Mouse (Mus musculus): ENCODE measurements around the gene Sdk2. TPM values are rescaled to one million over a fixed set of nuclear protein-coding genes. Genes with fewer than 3 reads are reported as not detected.

The Sdk2 gene
- polyA plus RNA-seq, 1 experiment from 2014 or later: 4.3 TPM

- 73% methylated on average over 14 of the region's 14 CpGs for WGBS
- Histone ChIP-seq H3K4me3 (ENCODE audit: low read depth, low read length) (no peak overlapping the region), H3K4me2 (replicated peaks; ENCODE audit: low read depth, low read length) (no peak overlapping the region), H3K36me3 (ENCODE audit: control insufficient read depth, insufficient read depth, low read length) (no peaks in the 10 kb centered on the region), H3K9me3 (ENCODE audit: control insufficient read depth, low read depth, low read length) (no peaks in the 10 kb centered on the region), H3K9ac (replicated peaks; ENCODE audit: low read depth, low read length) (no peak overlapping the region), H3K27ac (ENCODE audit: low read length) (no peak overlapping the region), H3K4me1 (ENCODE audit: control insufficient read depth, insufficient read depth, low read length) (peaks cover 31% of the 10 kb centered on the region), H3K27me3 (ENCODE audit: control insufficient read depth, insufficient read depth, low read length) (no peaks in the 10 kb centered on the region)
- no peak for ATAC-seq (ENCODE audit: insufficient number of reproducible peaks, insufficient read depth, low FRiP score, low read depth)
These were observed 289.9 kb downstream of the Sdk2 start for GRCm38 (mm10) chr11:113776851-113777511.

GRCm38 (mm10) chr11:113774773-113775172, 292.1 kb downstream of the Sdk2 start:
- H3K9me3 ChIP-seq (ENCODE audit: control insufficient read depth, low read depth, low read length): no peaks in the 10 kb centered on the region
- no peak overlapping the region for H3K4me2 ChIP-seq (replicated peaks; ENCODE audit: low read depth, low read length)
- no peak overlapping the region for H3K9ac ChIP-seq (replicated peaks; ENCODE audit: low read depth, low read length)
- WGBS: 94% methylated on average over 3 of the region's 3 CpGs
- peaks cover 24% of the 10 kb centered on the region for H3K4me1 ChIP-seq (ENCODE audit: control insufficient read depth, insufficient read depth, low read length)
- H3K4me3 ChIP-seq (ENCODE audit: low read depth, low read length): no peak overlapping the region
- no peak overlapping the region for H3K27ac ChIP-seq (ENCODE audit: low read length)
- no peaks in the 10 kb centered on the region for H3K27me3 ChIP-seq (ENCODE audit: control insufficient read depth, insufficient read depth, low read length)
- ATAC-seq (ENCODE audit: insufficient number of reproducible peaks, insufficient read depth, low FRiP score, low read depth): no peak
- H3K36me3 ChIP-seq (ENCODE audit: control insufficient read depth, insufficient read depth, low read length): no peaks in the 10 kb centered on the region

GRCm38 (mm10) chr11:113773191-113773590, 293.7 kb downstream of the Sdk2 start:
- Histone ChIP-seq H3K27ac (ENCODE audit: low read length) (no peak overlapping the region), H3K36me3 (ENCODE audit: control insufficient read depth, insufficient read depth, low read length) (no peaks in the 10 kb centered on the region), H3K27me3 (ENCODE audit: control insufficient read depth, insufficient read depth, low read length) (no peaks in the 10 kb centered on the region), H3K4me2 (replicated peaks; ENCODE audit: low read depth, low read length) (no peak overlapping the region), H3K4me1 (ENCODE audit: control insufficient read depth, insufficient read depth, low read length) (peaks cover 10% of the 10 kb centered on the region; the same call in 1 of the 2 replicates), H3K9ac (replicated peaks; ENCODE audit: low read depth, low read length) (no peak overlapping the region), H3K4me3 (ENCODE audit: low read depth, low read length) (no peak overlapping the region), H3K9me3 (ENCODE audit: control insufficient read depth, low read depth, low read length) (no peaks in the 10 kb centered on the region)
- WGBS: 88% methylated on average over 5 of the region's 5 CpGs
- ATAC-seq (ENCODE audit: insufficient number of reproducible peaks, insufficient read depth, low FRiP score, low read depth): no peak

GRCm38 (mm10) chr11:113771187-113771586, 295.7 kb downstream of the Sdk2 start:
- no peaks in the 10 kb centered on the region for H3K9me3 ChIP-seq (ENCODE audit: control insufficient read depth, low read depth, low read length)
- H3K27me3 ChIP-seq (ENCODE audit: control insufficient read depth, insufficient read depth, low read length): no peaks in the 10 kb centered on the region
- H3K4me3 ChIP-seq (ENCODE audit: low read depth, low read length): no peak overlapping the region
- 89% methylated on average over 13 of the region's 13 CpGs for WGBS
- no peaks in the 10 kb centered on the region for H3K36me3 ChIP-seq (ENCODE audit: control insufficient read depth, insufficient read depth, low read length)
- no peak overlapping the region for H3K4me2 ChIP-seq (replicated peaks; ENCODE audit: low read depth, low read length)
- no peak overlapping the region for H3K27ac ChIP-seq (ENCODE audit: low read length)
- no peak overlapping the region for H3K9ac ChIP-seq (replicated peaks; ENCODE audit: low read depth, low read length)
- H3K4me1 ChIP-seq (ENCODE audit: control insufficient read depth, insufficient read depth, low read length): peaks cover 16% of the 10 kb centered on the region
- no peak for ATAC-seq (ENCODE audit: insufficient number of reproducible peaks, insufficient read depth, low FRiP score, low read depth)

GRCm38 (mm10) chr11:113768356-113768755, 298.5 kb downstream of the Sdk2 start:
- H3K36me3 ChIP-seq (ENCODE audit: control insufficient read depth, insufficient read depth, low read length): no peaks in the 10 kb centered on the region
- no peak for ATAC-seq (ENCODE audit: insufficient number of reproducible peaks, insufficient read depth, low FRiP score, low read depth)
- WGBS: 78% methylated on average over 3 of the region's 3 CpGs
- H3K4me1 ChIP-seq (ENCODE audit: control insufficient read depth, insufficient read depth, low read length): peaks cover 22% of the 10 kb centered on the region
- no peak overlapping the region for H3K27ac ChIP-seq (ENCODE audit: low read length)
- no peaks in the 10 kb centered on the region for H3K9me3 ChIP-seq (ENCODE audit: control insufficient read depth, low read depth, low read length)
- no peak overlapping the region for H3K4me3 ChIP-seq (ENCODE audit: low read depth, low read length)
- H3K9ac ChIP-seq (replicated peaks; ENCODE audit: low read depth, low read length): no peak overlapping the region
- H3K4me2 ChIP-seq (replicated peaks; ENCODE audit: low read depth, low read length): no peak overlapping the region
- no peaks in the 10 kb centered on the region for H3K27me3 ChIP-seq (ENCODE audit: control insufficient read depth, insufficient read depth, low read length)

GRCm38 (mm10) chr11:113767285-113767684, 299.6 kb downstream of the Sdk2 start:
- Histone ChIP-seq H3K4me1 (ENCODE audit: control insufficient read depth, insufficient read depth, low read length) (peaks cover 24% of the 10 kb centered on the region), H3K27ac (ENCODE audit: low read length) (no peak overlapping the region), H3K4me3 (ENCODE audit: low read depth, low read length) (no peak overlapping the region), H3K27me3 (ENCODE audit: control insufficient read depth, insufficient read depth, low read length) (no peaks in the 10 kb centered on the region), H3K9me3 (ENCODE audit: control insufficient read depth, low read depth, low read length) (no peaks in the 10 kb centered on the region), H3K4me2 (replicated peaks; ENCODE audit: low read depth, low read length) (no peak overlapping the region), H3K9ac (replicated peaks; ENCODE audit: low read depth, low read length) (no peak overlapping the region), H3K36me3 (ENCODE audit: control insufficient read depth, insufficient read depth, low read length) (no peaks in the 10 kb centered on the region)
- no peak for ATAC-seq (ENCODE audit: insufficient number of reproducible peaks, insufficient read depth, low FRiP score, low read depth)
- WGBS: 51% methylated on average over 8 of the region's 8 CpGs

- Histone ChIP-seq H3K4me1 (ENCODE audit: control insufficient read depth, insufficient read depth, low read length) (peaks cover 24% of the 10 kb centered on the region), H3K27me3 (ENCODE audit: control insufficient read depth, insufficient read depth, low read length) (no peaks in the 10 kb centered on the region), H3K9me3 (ENCODE audit: control insufficient read depth, low read depth, low read length) (no peaks in the 10 kb centered on the region), H3K36me3 (ENCODE audit: control insufficient read depth, insufficient read depth, low read length) (no peaks in the 10 kb centered on the region), H3K4me2 (replicated peaks; ENCODE audit: low read depth, low read length) (no peak overlapping the region), H3K27ac (ENCODE audit: low read length) (peak overlapping the region; percentile 39; the same call in 1 of the 2 replicates), H3K4me3 (ENCODE audit: low read depth, low read length) (no peak overlapping the region), H3K9ac (replicated peaks; ENCODE audit: low read depth, low read length) (0 out of 2 replicates have a peak overlapping the region, but pooled peaks have one; percentile 0)
- ATAC-seq (ENCODE audit: insufficient number of reproducible peaks, insufficient read depth, low FRiP score, low read depth): 0 out of 2 replicates have a peak, but pooled peaks have one; percentile 29
- 27% methylated on average over 10 of the region's 10 CpGs for WGBS
These were observed 300.4 kb downstream of the Sdk2 start for GRCm38 (mm10) chr11:113766284-113766985.

GRCm38 (mm10) chr11:113764132-113764849, 302.6 kb downstream of the Sdk2 start:
- H3K4me3 ChIP-seq (ENCODE audit: low read depth, low read length): no peak overlapping the region
- H3K36me3 ChIP-seq (ENCODE audit: control insufficient read depth, insufficient read depth, low read length): no peaks in the 10 kb centered on the region
- no peak overlapping the region for H3K4me2 ChIP-seq (replicated peaks; ENCODE audit: low read depth, low read length)
- no peak for ATAC-seq (ENCODE audit: insufficient number of reproducible peaks, insufficient read depth, low FRiP score, low read depth)
- H3K27ac ChIP-seq (ENCODE audit: low read length): no peak overlapping the region
- H3K27me3 ChIP-seq (ENCODE audit: control insufficient read depth, insufficient read depth, low read length): no peaks in the 10 kb centered on the region
- WGBS: 66% methylated on average over 6 of the region's 6 CpGs
- H3K9me3 ChIP-seq (ENCODE audit: control insufficient read depth, low read depth, low read length): no peaks in the 10 kb centered on the region
- no peak overlapping the region for H3K9ac ChIP-seq (replicated peaks; ENCODE audit: low read depth, low read length)
- H3K4me1 ChIP-seq (ENCODE audit: control insufficient read depth, insufficient read depth, low read length): peaks cover 24% of the 10 kb centered on the region
